Mouse (Mus musculus) thymus, postnatal 25 days (tissue): ENCODE results near the gene Rhbdf2.
"Not testable (repeated sequence)": the region's sequence is repeated elsewhere in the genome, so short reads cannot be mapped to it uniquely, and the experiment has no call there.

Experiments
- DNase-seq: peaks from one replicate; pipeline ENCODE4 v3.0.0; 2022

Rhbdf2 gene

DNA sequence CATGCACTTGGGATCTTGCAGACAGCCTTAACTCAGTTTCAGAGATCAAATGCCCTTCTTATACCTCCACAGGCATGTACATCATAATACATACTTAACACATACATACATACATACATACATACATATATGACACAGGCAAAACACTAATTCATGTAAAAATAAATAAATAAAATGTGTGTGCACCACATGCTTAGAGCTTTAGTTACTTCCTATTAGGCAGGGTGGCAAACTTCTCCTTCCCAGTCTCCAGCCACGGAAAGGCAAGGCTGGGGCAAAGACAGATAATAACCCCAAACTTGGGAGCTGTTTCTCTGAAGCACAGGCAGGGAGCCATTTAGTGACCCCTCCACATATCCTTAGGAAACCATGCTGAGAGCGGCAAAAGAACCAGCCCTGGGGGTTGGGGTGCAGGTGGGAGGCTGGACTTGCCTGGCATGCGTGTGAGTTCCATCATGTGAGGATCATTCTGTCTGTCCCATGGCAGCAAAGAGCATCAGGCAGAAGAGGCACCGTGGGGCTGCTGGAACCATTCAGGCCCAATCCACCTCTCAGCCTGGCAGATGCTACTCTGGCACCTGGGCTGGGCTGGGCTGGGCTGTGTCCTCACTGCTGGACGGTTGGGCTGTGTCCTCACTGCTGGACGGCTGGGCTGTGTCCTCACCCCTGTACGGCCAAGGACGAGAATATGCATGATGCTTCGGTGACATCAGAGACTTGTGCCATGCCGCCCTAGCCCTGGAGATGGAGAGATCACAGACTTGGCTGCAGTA lies at the start of gene Rhbdf2:
TSS of gene Rhbdf2 (minus strand) at position 721 of the 773 bp plus-strand sequence.
- no peak for DNase-seq

GRCm38 (mm10) chr11:116676175-116676976 lies 49.6 kb upstream of the Rhbdf2 start:
- DNase-seq: no peak

GRCm38 (mm10) chr11:116675429-116675828 lies 48.6 kb upstream of the Rhbdf2 start:
- DNase-seq: not testable (repeated sequence)

DNA sequence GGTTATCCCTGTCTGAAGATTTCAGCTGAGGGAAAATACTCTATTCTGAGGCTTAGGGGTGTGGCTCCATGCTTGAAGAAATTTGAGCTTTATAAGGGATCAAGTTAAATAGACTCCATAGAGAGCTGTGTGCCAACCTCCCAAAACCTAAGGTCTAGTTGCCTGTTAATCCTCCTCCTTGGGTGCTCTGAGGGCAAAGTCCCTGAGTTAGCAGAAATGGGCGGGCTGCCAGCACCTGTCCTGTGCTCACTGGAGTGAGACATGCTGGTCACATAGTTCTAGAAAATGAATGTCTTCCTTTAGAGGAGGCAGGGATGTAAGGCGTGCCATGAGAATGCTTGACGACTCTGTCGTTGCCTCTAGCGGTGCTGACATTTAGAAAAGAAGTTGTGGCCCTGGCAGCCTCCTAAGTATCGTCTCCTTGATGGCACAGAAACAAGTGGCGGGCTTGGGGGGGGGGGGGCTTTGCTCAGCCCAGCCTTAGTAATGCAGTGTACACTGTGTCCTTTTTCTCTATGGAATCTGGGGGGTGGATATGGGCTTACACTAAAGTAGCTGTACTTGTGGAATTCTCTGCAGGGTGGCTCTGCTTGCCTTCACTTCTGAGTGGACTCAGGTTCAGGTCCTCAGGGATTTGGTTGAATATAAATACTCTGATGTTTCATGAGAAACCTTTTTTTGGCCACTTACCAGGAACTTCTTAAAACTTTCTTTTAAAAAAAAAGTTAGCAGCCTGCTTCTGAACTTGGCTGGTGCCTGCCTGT lies 48.0 kb upstream of the Rhbdf2 start:
- DNase-seq: no peak

DNA sequence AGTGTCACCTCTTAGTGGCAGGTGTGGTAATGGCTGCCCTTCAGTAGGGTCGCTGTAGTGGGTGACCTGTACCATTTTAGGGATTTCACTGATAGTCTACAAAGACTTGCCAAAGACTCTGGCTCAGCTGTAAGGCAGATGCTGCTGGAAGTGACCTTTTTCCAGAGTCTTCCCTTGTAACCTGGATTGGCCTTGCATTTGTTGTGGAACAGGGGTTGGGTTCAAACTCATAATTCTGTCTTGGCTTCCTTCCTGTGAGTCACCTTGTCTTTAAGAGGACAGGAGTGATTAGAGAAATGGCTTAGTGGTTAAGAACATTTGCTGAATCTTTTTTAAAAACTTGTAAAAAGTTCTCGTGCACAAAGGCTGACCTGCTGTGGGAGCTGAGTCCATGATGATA lies 46.6 kb upstream of the Rhbdf2 start:
- DNase-seq: no peak

- DNase-seq: no peak
These were observed 45.8 kb upstream of the Rhbdf2 start for GRCm38 (mm10) chr11:116672595-116672994.

DNA sequence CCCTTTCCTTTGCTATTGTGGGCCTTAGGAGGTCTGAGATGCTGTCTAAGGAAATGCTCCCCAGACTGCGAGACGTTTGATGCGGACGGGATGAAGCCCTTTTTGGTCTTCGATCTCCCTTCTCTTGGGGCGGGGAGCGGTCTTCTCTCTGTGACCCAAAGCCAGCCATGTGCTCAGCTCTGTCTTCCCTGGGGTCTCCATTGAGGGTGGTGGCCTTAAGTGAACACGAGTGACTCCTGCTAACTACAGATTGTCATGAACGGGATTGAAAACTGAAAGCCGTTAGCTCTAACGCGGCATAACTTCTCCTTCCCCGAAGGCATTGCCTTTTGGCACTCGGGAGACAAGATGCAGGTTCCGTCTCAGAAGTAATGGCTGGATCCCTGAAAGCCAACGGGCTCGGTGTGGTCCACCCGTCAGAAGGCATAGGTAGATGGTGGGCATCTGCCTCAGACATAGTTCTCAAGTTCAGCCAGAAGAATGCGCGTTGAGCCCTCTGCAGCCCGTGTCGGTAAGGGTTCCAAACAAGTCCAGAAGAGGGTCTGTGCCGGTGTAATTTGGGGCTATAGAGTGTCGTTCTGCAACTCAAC lies 45.1 kb upstream of the Rhbdf2 start:
- no peak for DNase-seq

DNA sequence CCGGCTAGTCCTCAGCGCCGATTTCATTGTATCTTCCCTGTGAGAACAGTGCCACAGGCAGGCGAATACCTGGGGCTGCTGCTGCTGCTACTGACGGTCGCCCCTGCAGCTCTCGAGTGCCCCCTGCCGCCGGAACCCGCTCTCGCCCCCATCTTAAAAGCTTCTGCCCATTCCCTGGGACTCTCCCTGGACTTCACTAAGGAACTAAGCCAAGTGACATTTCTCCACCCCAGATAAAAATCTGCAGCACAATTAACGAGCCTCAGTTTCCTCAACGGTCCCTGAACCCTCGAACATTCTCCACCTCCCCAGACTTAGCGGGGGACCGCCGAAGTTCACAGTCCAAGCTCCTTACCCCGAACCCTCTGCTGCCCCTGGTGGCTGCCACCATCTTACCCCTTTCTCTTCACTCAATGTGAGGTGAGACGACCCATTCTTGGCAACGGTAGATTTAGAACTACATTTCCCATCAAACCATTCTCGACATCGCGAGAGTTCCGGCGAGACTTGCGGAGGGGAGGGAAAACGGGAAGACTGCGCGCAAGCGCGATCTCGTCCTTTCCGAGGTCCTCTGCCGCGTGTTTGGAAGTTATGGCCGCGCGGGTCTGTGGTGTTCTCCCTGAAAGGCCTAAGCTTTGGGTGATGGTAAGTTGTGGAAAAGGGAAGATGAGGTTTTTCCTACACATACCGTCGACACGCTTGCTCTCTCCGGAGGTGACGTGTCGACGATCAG lies 44.5 kb upstream of the Rhbdf2 start:
- peak; percentile 99 for DNase-seq

GRCm38 (mm10) chr11:116670386-116670785 lies 43.6 kb upstream of the Rhbdf2 start:
- no peak for DNase-seq

DNA sequence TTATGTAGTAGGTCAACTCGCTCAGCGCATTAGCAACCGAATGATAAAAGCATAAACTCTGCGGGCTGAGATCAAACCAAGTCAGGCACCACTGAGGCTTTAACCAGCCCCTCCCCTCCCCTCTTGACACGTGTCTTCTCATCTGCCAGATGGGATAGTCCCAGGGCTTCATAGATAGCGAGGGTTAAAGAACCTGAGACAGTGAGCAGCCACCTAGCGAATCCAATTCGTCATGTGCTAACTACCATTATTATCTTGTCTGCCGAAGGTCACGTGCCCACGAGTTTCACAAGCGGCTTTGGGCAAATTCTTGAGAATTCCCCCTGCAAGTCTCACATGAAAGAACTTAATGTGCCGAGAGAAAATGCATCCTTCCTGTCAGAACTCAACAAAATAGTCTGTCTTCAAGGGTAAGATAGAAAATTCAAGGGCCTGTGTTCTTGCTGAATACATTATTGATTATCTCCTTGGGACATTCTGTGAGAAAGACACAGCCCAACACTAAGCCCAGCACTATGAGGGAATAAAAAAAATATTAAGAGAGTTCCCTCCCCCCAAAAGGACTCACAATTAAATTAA lies 43.1 kb upstream of the Rhbdf2 start:
- DNase-seq: peak; percentile 22

DNA sequence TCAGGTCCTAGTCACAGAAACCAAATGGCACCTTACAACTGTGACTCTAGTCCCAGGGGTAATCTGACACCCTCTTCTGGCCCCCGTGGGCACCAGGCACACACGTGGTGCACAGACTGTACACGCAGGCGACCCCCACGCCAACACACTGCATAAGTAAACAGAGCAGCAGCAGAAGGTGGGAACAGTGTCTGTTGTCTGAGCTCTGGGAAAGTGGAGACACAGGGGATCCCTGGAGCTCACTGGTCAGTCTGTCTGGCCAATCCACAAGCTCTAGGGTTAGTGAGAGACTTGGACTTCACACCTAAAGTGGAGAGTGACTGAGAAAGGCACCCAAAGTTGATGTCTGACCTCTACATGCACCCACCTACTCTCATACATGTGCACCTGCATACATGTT lies 42.5 kb upstream of the Rhbdf2 start:
- no peak for DNase-seq

GRCm38 (mm10) chr11:116668839-116669238 lies 42.0 kb upstream of the Rhbdf2 start:
- DNase-seq: no peak

GRCm38 (mm10) chr11:116668381-116668825 lies 41.6 kb upstream of the Rhbdf2 start:
- DNase-seq: no peak

DNA sequence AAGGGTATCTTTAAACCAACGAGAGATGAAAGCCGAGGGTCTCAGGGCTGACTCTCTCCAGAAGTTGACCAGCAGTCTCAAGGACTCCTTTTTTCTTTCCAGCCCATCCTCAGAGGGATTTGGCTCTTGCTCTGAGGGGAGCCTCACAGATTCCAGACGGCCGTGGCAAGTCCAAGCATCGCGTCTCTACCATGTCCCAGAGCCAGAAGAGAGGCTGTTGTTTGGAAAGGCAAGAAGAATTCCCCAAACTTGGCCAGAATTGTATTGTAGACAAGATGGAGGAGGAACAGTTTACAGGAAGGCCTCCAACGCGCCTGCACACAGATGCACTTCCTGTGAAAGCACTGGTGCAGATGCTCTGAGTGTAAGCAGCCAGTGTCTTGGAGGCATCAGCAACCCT lies 41.1 kb upstream of the Rhbdf2 start:
- peak; percentile 21 for DNase-seq

DNA sequence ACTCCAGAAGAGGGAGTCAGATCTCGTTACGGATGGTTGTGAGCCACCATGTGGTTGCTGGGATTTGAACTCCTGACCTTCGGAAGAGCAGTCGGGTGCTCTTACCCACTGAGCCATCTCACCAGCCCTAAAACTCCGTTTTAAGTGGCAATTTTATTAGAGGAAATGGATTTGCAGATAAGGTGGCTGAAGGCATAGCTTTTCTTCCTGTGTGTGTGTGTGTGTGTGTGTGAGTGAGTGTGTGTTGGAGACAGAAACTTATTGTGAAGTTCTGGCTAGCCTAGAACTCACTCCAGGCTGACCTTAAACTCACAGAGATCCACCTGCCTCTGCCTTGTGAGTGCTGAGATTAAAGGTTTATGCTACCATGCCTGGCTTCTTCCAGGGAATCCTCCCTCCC lies 40.2 kb upstream of the Rhbdf2 start:
- not testable (repeated sequence) for DNase-seq

DNA sequence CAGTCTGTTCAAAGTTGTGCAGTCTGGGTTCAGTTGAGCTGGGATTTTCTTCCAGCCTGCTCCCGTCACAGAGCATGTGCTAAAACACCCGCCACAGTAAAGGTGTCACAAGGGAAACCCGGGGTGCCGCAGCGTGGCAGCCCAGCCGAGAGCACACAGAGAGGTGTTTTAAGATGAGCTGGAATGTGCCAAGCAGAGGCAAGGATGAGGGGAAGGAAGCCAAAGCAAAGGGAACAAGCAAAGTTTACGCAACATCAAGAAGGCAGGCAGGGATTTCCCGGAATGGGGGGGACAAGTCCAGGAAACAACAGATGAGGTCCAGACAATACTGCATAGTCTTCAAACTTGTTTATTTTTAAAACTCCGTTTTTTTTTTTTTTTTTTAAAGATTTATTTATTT lies 39.7 kb upstream of the Rhbdf2 start:
- no peak for DNase-seq

- no peak for DNase-seq
These were observed 38.5 kb upstream of the Rhbdf2 start for GRCm38 (mm10) chr11:116665289-116665688.

DNA sequence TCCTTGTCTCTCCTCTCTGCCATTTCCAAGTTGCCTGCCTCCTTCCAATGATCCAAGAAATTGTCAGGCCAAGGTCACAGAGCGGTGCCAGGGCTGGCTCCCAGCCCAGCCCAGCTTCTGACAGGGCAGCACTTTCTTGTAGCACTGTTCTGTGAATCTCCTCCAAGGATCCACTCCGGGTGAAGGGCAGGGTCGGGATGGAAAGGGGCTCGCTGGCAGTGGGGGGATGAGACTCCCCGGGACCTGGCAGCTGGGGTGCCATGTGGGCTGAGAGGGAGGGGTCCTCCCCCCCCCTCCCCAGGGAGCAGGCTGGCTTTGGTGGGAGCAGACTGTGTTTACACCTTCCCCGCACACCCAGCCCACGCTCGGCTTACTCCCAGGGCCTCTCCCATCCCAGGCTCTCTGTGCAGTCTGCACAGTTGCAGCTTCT lies 35.1 kb upstream of the Rhbdf2 start:
- no peak for DNase-seq

DNA sequence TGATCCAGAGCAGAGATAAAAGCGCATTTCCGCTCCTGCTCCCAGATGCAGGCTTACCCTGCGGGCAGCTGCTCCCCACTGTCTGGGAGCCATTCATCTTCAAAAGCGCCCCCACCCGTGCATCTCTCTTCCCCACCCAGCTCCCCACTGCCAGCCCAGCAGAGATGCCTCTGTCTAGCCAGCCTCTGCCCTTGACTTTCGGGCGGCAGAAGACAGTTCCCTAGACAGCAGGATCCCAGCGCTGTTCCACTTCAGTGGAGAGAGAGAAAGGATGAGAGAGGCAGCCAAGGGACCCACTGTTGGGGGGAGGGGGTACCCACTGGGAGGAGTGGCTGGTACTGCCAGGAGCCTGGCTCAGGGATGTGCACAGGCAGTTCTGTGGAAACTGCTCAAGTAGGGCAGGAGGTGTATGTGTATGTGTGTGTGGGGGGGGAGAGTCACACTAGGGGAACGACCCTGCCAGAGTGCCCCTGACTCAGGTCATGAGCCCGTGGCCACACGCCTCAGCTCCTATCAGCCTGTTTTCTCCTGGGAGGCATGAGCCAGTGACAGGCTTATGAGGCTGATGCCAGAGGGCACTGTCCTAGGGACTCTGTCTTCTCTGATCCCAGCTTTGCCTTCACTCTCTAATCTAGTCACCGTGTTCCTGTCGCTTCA lies 34.6 kb upstream of the Rhbdf2 start:
- DNase-seq: peak; percentile 17

DNA sequence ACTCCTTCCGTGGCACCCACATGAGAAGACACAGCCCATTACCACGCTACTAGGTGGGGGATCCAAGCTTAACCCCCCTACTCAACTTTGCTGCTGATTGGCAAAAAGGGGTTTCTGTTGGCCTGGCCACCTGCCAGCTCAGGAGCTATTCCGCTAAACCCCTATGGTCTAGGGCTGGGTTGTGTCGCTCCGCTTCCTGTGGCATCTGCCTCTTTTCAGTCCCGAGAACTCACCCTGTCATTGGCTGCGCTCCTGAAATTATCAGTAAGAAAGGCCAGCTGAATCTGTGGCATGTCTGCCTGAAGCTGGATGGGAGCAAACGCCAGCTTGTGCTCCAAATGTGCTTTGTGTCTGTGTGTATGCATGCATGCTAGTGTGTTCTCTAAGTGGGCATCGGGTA lies 33.4 kb upstream of the Rhbdf2 start:
- no peak for DNase-seq

- DNase-seq: no peak
These were observed 32.3 kb upstream of the Rhbdf2 start for GRCm38 (mm10) chr11:116659027-116659621.
